Mouse (Mus musculus) midbrain, embryonic 16.5 days (tissue): ENCODE data around the gene Krt10. TPM values are rescaled to one million over a fixed set of nuclear protein-coding genes. Genes with fewer than 3 reads are reported as not detected.

Experiments
- ATAC-seq: fragments of 200-750 bp; cut with Nextera tagmentation; 2 replicates; pipeline ENCODE4 v1.8.0; 2017; ENCODE audit warnings: moderate TSS enrichment
- H3K27ac ChIP-seq: fragments of 300-500 bp; sonication (generic); 2 replicates; pipeline ENCODE4 v1.5.1; 2014; ENCODE audit warnings: mild to moderate bottlenecking, low read length, mixed read lengths
- H3K27me3 ChIP-seq: fragments of 300-500 bp; sonication (generic); 2 replicates; pipeline ENCODE4 v1.6.1; 2014; ENCODE audit warnings: low read depth, low read length, mixed read lengths; ENCODE audit not compliant: control insufficient read depth, insufficient read depth
- H3K36me3 ChIP-seq: fragments of 300-500 bp; sonication (generic); 2 replicates; pipeline ENCODE4 v1.6.1; 2014; ENCODE audit warnings: mild to moderate bottlenecking, low read length, moderate library complexity, mixed read lengths; ENCODE audit not compliant: control insufficient read depth, insufficient read depth
- H3K4me1 ChIP-seq: fragments of 300-500 bp; sonication (generic); 2 replicates; pipeline ENCODE4 v1.6.1; 2014; ENCODE audit warnings: mild to moderate bottlenecking, low read length, mixed read lengths; ENCODE audit not compliant: control insufficient read depth, insufficient read depth
- H3K4me2 ChIP-seq: fragments of 300-500 bp; sonication (generic); 2 replicates; pipeline ENCODE4 v1.6.1; 2014; ENCODE audit warnings: mild to moderate bottlenecking, low read length, mixed read lengths
- H3K4me3 ChIP-seq: fragments of 300-500 bp; sonication (generic); 2 replicates; pipeline ENCODE4 v1.5.1; 2014; ENCODE audit warnings: low read depth, mild to moderate bottlenecking, low read length, moderate library complexity, mixed read lengths
- H3K9ac ChIP-seq: fragments of 300-500 bp; sonication (generic); 2 replicates; pipeline ENCODE4 v1.6.1; 2014; ENCODE audit warnings: low read depth, low read length, mixed read lengths
- H3K9me3 ChIP-seq: fragments of 300-500 bp; sonication (generic); replicated peaks from 2 replicates; pipeline ENCODE4 v1.6.1; 2014; ENCODE audit warnings: mild to moderate bottlenecking, low read length, mixed read lengths; ENCODE audit not compliant: control insufficient read depth, poor library complexity, severe bottlenecking
- WGBS: fragments of 180-500 bp; shearing (Covaris S2); extraction: QIAGEN DNeasy Blood & Tissue Kit; methylation state at CpG from one replicate; pipeline ENCODE4 v1.1.7; 2014; 5-methylcytosine and 5-hydroxymethylcytosine counted together
- polyA plus RNA-seq: library from polyadenylated mRNA; unstranded; fragments of >200 nt; fragmentation: Nextera tagmentation; extraction: Ambion mirVana; gene quantifications from 2 replicates; pipeline ENCODE4 v1.2.1, GENCODE M21; 2015

Gene Krt10
- polyA plus RNA-seq, 1 experiment from 2014 or later, result 28.9 TPM

DNA sequence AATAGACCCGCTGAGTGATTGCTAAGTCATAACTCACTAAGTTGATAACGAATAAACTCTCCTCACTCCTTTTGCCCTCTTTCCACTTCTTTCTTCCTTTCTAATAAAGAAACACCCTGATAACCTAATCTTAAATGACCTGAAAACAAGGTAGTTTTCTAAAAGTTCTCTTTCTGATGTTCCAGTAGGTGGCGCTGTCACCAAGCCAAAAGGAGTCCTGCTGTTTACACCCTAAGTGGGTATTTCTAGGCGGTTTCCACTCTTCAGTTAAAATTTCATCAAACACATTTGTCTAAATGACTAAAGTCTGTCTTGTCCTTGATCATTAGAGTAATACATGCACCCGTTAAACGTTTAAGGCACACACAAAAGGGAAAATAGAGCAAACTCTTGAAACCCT, 24.1 kb upstream of the Krt10 start:
- Histone ChIP-seq H3K4me1 (no peaks in the 10 kb centered on the region), H3K4me3 (no peak overlapping the region), H3K4me2 (no peak overlapping the region), H3K9ac (no peak overlapping the region), H3K27ac (no peak overlapping the region), H3K36me3 (no peaks in the 10 kb centered on the region), H3K27me3 (no peaks in the 10 kb centered on the region), H3K9me3 (no peaks in the 10 kb centered on the region)
- ATAC-seq, result no peak
- WGBS, result 22% methylated on average over 6 of the region's 6 CpGs

DNA sequence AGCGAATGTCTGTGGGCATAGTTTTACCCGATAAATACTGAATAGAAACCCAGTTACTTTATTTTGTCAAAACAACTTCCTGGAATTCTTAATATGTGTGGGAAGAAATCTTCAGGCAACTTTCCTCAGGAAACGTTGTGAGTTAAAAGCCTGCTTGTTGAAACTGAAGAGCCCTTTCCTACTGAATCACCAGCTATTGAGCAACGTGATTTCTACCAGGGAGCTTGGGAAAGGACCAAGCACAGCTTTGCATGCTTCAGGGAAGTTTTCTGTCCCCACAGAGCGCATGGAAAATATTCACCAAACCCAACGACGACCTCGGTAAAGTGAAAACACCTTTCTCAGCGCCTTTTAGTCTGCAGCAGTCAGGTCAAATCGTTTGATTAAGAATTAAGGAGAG, 17.0 kb upstream of the Krt10 start:
- H3K4me1 ChIP-seq, result no peaks in the 10 kb centered on the region
- no peak for ATAC-seq

DNA sequence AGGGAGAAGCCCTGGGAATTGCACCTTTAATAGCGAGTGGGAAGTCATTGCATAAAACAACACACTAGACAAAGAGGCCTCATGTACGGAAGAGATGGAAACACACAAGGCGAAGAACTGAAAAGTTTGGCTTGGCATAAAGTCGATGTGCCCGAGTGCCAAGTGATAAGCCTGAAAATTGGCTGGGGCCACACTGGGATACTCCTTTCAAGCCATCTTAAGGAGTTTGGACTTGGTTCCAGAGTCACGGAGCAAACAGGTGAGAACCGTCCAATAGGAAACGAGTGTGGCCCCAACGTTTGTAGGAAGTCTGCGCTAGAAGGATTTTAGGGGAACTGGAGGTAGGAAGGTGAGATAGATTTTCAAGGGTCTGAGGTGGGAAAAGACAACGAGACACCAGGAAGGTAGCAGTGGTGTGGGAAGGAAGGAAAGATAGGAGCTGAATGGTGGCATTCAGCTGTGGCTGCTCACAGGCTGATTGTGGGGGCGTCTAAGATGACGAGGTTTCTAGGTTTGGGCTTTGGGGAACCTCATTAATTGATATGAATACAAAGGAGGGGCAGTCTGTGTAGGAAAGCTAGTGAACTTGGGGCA, 10.9 kb upstream of the Krt10 start:
- H3K4me3 ChIP-seq, result no peak overlapping the region
- WGBS, result 90% methylated on average over 13 of the region's 13 CpGs
- H3K27me3 ChIP-seq, result no peaks in the 10 kb centered on the region; the same call in 1 of the 2 replicates
- no peaks in the 10 kb centered on the region for H3K4me1 ChIP-seq
- H3K9me3 ChIP-seq, result no peaks in the 10 kb centered on the region
- no peak overlapping the region for H3K9ac ChIP-seq
- H3K4me2 ChIP-seq, result no peak overlapping the region
- ATAC-seq, result no peak
- H3K36me3 ChIP-seq, result no peaks in the 10 kb centered on the region
- no peak overlapping the region for H3K27ac ChIP-seq

More for the DNA sequence above, 17.0 kb upstream of the Krt10 start:
- Histone ChIP-seq H3K9ac (no peak overlapping the region), H3K27ac (no peak overlapping the region), H3K27me3 (no peaks in the 10 kb centered on the region; the same call in 1 of the 2 replicates), H3K4me3 (no peak overlapping the region), H3K9me3 (no peaks in the 10 kb centered on the region), H3K4me2 (no peak overlapping the region), H3K36me3 (no peaks in the 10 kb centered on the region)
- 74% methylated on average over 10 of the region's 10 CpGs for WGBS

DNA sequence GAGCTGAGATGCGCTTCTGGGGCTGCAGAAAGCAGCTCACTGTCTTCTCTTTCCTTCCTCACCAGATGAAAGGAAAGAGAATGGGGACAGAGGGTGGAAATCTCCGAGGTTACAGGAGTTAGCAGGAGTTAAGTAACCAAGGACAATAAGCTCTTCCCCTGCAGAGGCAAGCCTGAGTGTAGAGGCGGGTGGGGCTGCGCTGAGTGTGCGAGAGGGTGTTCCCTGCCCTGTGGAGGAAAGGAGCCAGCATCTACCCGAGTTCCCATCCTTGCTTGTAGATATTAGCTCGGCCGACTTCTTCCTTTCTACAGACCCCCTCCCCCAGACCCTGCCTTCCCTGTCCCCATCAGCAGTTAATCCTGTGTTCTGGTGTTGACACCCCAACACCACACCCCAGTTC, 9.7 kb upstream of the Krt10 start:
- H3K9ac ChIP-seq, result no peak overlapping the region
- H3K27ac ChIP-seq, result no peak overlapping the region
- H3K4me1 ChIP-seq, result no peaks in the 10 kb centered on the region
- ATAC-seq, result no peak
- 47% methylated on average over 8 of the region's 8 CpGs for WGBS
- H3K4me3 ChIP-seq, result no peak overlapping the region
- H3K4me2 ChIP-seq, result no peak overlapping the region
- no peaks in the 10 kb centered on the region for H3K9me3 ChIP-seq
- H3K27me3 ChIP-seq, result no peaks in the 10 kb centered on the region; the same call in 1 of the 2 replicates
- H3K36me3 ChIP-seq, result no peaks in the 10 kb centered on the region

DNA sequence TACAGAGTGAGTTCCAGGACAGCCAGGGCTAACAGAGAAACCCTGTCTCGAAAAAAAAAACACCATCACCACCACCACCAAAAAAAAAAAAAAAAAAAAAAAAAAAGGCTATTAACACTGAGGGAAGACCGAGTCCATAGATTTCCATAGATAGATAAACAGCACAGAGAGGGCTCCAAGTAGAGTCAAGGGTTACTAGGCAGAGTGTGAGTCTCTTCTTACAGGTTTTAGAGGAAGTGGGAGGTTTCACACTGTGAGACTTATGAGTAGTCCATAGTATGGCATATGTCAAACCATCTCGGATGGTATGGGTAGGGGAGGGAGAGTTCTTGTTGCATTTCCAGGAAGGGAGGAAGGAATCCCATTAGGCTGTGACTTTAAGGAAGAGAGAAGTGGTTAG, 8.9 kb upstream of the Krt10 start:
- Histone ChIP-seq H3K9ac (no peak overlapping the region), H3K4me1 (no peaks in the 10 kb centered on the region), H3K36me3 (no peaks in the 10 kb centered on the region), H3K27ac (no peak overlapping the region), H3K27me3 (no peaks in the 10 kb centered on the region; the same call in 1 of the 2 replicates), H3K4me3 (no peak overlapping the region), H3K9me3 (no peaks in the 10 kb centered on the region), H3K4me2 (no peak overlapping the region)
- no peak for ATAC-seq
- 87% methylated on average over 3 of the region's 3 CpGs for WGBS

DNA sequence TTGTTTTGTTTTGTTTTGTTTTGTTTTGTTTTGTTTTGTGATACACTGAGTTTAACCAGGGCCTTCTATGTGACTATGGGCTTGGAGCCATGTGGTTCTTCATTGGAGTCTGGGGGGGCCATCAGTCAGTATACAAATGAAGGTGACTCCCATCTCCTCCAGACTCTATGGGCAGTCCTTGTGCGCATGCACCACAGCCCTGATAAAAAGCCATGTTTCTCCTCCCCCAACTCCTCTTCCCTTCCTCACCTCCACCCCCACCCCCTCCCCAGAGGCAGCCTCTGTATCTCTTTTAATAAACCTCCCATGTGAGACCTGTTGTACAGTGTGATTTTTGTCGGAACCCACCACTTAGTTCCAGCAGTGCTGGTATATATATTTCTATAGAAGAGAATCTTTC, 7.5 kb upstream of the Krt10 start:
- Histone ChIP-seq H3K9me3 (no peaks in the 10 kb centered on the region), H3K27me3 (no peaks in the 10 kb centered on the region), H3K4me3 (no peak overlapping the region), H3K27ac (no peak overlapping the region), H3K36me3 (no peaks in the 10 kb centered on the region), H3K4me2 (no peak overlapping the region), H3K9ac (no peak overlapping the region), H3K4me1 (no peaks in the 10 kb centered on the region)
- 45% methylated on average over 2 of the region's 2 CpGs for WGBS
- ATAC-seq, result no peak

DNA sequence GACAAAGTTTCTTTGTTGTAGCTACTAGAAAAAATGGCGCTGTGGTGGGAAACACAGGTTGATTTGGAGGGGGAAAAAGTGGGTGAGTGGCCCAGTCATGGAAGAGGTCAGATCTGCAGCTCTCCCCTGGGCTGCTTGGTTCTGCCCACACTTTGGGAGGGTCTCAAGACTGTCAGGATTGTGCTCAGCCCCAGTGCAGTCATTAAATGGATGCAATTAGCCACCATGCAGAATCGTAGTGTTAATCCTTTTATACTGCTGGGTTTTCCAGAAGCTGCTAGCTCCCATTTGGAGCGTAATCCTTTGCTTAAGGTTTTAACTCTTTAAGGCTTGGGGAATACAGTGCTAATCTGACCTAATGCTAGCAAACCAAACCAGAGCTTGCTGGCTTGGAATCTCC, 6.9 kb upstream of the Krt10 start:
- no peak overlapping the region for H3K9ac ChIP-seq
- H3K4me1 ChIP-seq, result no peaks in the 10 kb centered on the region
- H3K27ac ChIP-seq, result no peak overlapping the region
- H3K9me3 ChIP-seq, result no peaks in the 10 kb centered on the region
- 15% methylated on average over 3 of the region's 3 CpGs for WGBS
- no peak overlapping the region for H3K4me2 ChIP-seq
- H3K4me3 ChIP-seq, result no peak overlapping the region
- no peaks in the 10 kb centered on the region for H3K27me3 ChIP-seq
- no peak for ATAC-seq
- H3K36me3 ChIP-seq, result no peaks in the 10 kb centered on the region

DNA sequence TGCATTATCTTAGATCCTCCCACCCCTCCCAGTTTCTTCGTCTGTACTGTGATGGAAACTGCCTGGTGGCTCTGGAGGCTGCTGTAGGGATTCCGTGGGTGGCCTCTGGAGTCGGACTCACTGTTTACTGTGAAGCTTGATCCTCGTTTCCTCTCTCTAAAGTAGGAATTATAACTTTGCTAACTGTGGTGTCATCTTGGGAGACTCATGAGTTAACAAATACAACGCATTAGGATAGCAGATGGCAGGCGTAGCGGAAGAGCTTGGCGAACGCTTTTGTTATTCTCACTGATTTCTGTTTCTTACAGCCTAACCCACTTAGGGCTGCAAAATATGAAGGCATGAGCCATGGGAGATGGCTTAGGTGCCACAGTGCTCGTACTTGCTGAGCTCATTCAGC, 3.3 kb upstream of the Krt10 start:
- 87% methylated on average over 10 of the region's 10 CpGs for WGBS
- Histone ChIP-seq H3K4me1 (no peaks in the 10 kb centered on the region; the same call in 1 of the 2 replicates), H3K36me3 (no peaks in the 10 kb centered on the region), H3K4me2 (no peak overlapping the region), H3K27me3 (no peaks in the 10 kb centered on the region), H3K9me3 (no peaks in the 10 kb centered on the region), H3K27ac (no peak overlapping the region), H3K9ac (no peak overlapping the region), H3K4me3 (no peak overlapping the region)
- ATAC-seq, result no peak

DNA sequence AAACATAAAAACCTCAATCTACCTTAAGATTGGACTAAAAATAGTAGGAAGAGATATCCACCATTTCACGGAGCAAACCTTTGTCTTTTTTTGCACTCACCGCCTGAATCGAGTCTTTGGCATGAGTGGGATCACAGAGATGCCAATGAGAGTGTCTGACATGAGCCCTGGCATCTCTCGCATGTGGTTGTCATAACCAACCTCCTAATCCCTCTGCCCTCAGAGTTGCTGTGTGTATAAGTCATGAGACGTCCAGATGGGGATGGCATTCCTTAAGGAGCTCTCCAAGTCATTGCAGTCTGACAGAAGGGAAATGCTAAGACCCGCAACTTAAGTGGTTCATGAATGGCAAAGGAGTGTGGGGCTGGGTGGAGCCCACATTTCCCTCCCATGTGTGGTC, 2.2 kb upstream of the Krt10 start:
- Histone ChIP-seq H3K4me3 (no peak overlapping the region), H3K9ac (no peak overlapping the region), H3K9me3 (no peaks in the 10 kb centered on the region), H3K27me3 (no peaks in the 10 kb centered on the region), H3K4me2 (no peak overlapping the region), H3K4me1 (peaks cover 4% of the 10 kb centered on the region), H3K36me3 (no peaks in the 10 kb centered on the region), H3K27ac (no peak overlapping the region)
- 87% methylated on average over 6 of the region's 6 CpGs for WGBS
- no peak for ATAC-seq
